Mouse (Mus musculus) lung, postnatal 0 days (tissue): ENCODE data around the gene Tagap.
"Not testable (repeated sequence)": the region's sequence is repeated elsewhere in the genome, so short reads cannot be mapped to it uniquely, and the experiment has no call there.

Experiments
- CTCF ChIP-seq: IDR thresholded peaks from 2 replicates; pipeline ENCODE4 v1.5.1; 2016; ENCODE audit warnings: antibody characterized with exemption, mild to moderate bottlenecking
- EP300 ChIP-seq: IDR thresholded peaks from 2 replicates; pipeline ENCODE4 v1.6.1; 2016; ENCODE audit warnings: antibody characterized with exemption, mild to moderate bottlenecking, control low read depth

DNA sequence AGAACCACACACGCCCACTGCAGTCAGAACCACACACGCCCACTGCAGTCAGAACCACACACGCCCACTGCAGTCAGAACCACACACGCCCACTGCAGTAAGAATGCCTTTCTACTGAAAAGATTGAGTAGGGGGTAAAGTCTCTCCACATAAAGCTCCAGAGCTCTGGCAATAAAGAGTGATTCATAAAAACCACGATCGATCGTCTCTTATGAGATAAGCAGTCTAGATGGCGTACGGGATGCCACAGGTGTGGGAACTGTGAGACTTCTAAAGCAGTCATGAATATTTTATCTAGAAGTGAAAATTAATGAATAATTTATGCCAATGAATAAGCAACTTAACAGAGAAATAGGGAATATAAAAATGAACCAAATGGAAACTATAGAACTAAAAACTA lies 31.4 kb downstream of the Tagap start:
- TF ChIP-seq CTCF, EP300: not testable (repeated sequence)
